Mouse (Mus musculus): ENCODE data around the gene Spata31d1b.
"Not testable (repeated sequence)": the region's sequence is repeated elsewhere in the genome, so short reads cannot be mapped to it uniquely, and the experiment has no call there.

The Spata31d1b gene

GRCm38 (mm10) chr13:59711984-59712383, at the start of gene Spata31d1b:
Gene Spata31d1b (plus strand): TSS chr13:59712284.
- DNase-seq: not testable (repeated sequence)

- DNase-seq: no peak
These were observed 48.0 kb upstream of the Spata31d1b start for GRCm38 (mm10) chr13:59663939-59664712.

GRCm38 (mm10) chr13:59667763-59668162, 44.3 kb upstream of the Spata31d1b start:
- DNase-seq: no peak

GRCm38 (mm10) chr13:59668501-59669093, 43.5 kb upstream of the Spata31d1b start:
- no peak for DNase-seq

GRCm38 (mm10) chr13:59669946-59670345, 42.1 kb upstream of the Spata31d1b start:
- no peak for DNase-seq

- DNase-seq: no peak
These were observed 40.6 kb upstream of the Spata31d1b start for GRCm38 (mm10) chr13:59671521-59671920.

GRCm38 (mm10) chr13:59672248-59672647, 39.8 kb upstream of the Spata31d1b start:
- no peak for DNase-seq

- DNase-seq: no peak
These were observed 38.5 kb upstream of the Spata31d1b start for GRCm38 (mm10) chr13:59673597-59673996.

GRCm38 (mm10) chr13:59674215-59674614, 37.9 kb upstream of the Spata31d1b start:
- no peak for DNase-seq

GRCm38 (mm10) chr13:59674761-59675150, 37.3 kb upstream of the Spata31d1b start:
- no peak for DNase-seq

- DNase-seq: peak; percentile 47
These were observed 36.7 kb upstream of the Spata31d1b start, which contains the start of gene Golm1 for GRCm38 (mm10) chr13:59675151-59676011. Gene Golm1 (minus strand): TSS chr13:59675811.

- DNase-seq: no peak
These were observed 35.5 kb upstream of the Spata31d1b start for GRCm38 (mm10) chr13:59676316-59677229.

GRCm38 (mm10) chr13:59679306-59679705, 32.8 kb upstream of the Spata31d1b start:
- DNase-seq: no peak

- DNase-seq: no peak
These were observed 32.2 kb upstream of the Spata31d1b start for GRCm38 (mm10) chr13:59679908-59680307.

GRCm38 (mm10) chr13:59682629-59683028, 29.5 kb upstream of the Spata31d1b start:
- DNase-seq: no peak

- DNase-seq: no peak
These were observed 26.8 kb upstream of the Spata31d1b start for GRCm38 (mm10) chr13:59685236-59685635.

GRCm38 (mm10) chr13:59688338-59688770, 23.7 kb upstream of the Spata31d1b start:
- DNase-seq: no peak

GRCm38 (mm10) chr13:59689313-59689712, 22.8 kb upstream of the Spata31d1b start:
- no peak for DNase-seq

GRCm38 (mm10) chr13:59689843-59690242, 22.2 kb upstream of the Spata31d1b start:
- no peak for DNase-seq

- no peak for DNase-seq
These were observed 21.5 kb upstream of the Spata31d1b start for GRCm38 (mm10) chr13:59690576-59690975.

GRCm38 (mm10) chr13:59691478-59691877, 20.6 kb upstream of the Spata31d1b start:
- no peak for DNase-seq

- DNase-seq: no peak
These were observed 18.1 kb upstream of the Spata31d1b start, which contains the start of gene 4921517D22Rik for GRCm38 (mm10) chr13:59694008-59694407. Gene 4921517D22Rik (minus strand): TSS chr13:59694108.

All from right cerebral cortex, postnatal 14 days (tissue).